Mouse (Mus musculus): ENCODE results near the gene Mgat1.

DNA sequence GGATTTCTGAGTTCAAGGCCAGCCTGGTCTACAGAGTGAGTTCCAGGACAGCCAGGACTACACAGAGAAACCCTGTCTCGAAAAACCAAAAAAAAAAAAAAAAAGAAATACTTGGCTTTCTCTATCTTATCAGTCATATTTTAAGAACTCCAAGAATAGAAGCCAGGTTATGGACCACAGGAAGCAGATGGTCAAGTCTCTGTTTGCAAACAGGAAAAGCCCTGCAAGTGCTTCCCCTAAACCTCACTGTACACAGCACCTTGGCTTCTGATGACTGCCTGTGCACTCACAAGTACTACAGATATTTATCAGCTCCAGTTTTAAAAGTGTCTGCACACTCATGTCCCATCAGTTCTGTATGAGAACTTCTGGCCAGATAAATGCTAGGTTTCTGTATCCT, 2.5 kb upstream of the Mgat1 start:
- TF ChIP-seq CTCF (IDR thresholded peaks at IDR 0.05; ENCODE audit: low read depth, low read length) (no peak), POLR2A (IDR thresholded peaks at IDR 0.05; ENCODE audit: borderline replicate concordance, low read depth, low read length) (no peak)

All from bone marrow macrophage, adult 2 months (primary cell).